Mouse (Mus musculus) intestine, embryonic 15.5 days (tissue): ENCODE measurements around the gene C1qb. TPM values are rescaled to one million over a fixed set of nuclear protein-coding genes. Genes with fewer than 3 reads are reported as not detected.
A peak's percentile ranks its signal among the peaks of the same experiment; 100 is the strongest.

ENCODE experiments used
- ATAC-seq: fragments of 200-750 bp; cut with Nextera tagmentation; 2 replicates; pipeline ENCODE4 v1.8.0; 2017; ENCODE audit warnings: moderate TSS enrichment, moderate library complexity
- H3K27ac ChIP-seq: fragments of 300-500 bp; sonication (generic); 2 replicates; pipeline ENCODE4 v1.5.1; 2015; ENCODE audit warnings: mild to moderate bottlenecking, inconsistent platforms
- H3K27me3 ChIP-seq: fragments of 300-500 bp; sonication (generic); replicated peaks from 2 replicates; pipeline ENCODE4 v1.6.1; 2015; ENCODE audit warnings: inconsistent platforms
- H3K36me3 ChIP-seq: fragments of 300-500 bp; sonication (generic); 2 replicates; pipeline ENCODE4 v1.6.1; 2015; ENCODE audit warnings: inconsistent platforms
- H3K4me1 ChIP-seq: fragments of 300-500 bp; sonication (generic); replicated peaks from 2 replicates; pipeline ENCODE4 v1.6.1; 2015; ENCODE audit warnings: inconsistent platforms
- H3K4me2 ChIP-seq: fragments of 300-500 bp; sonication (generic); replicated peaks from 2 replicates; pipeline ENCODE4 v1.6.1; 2015; ENCODE audit warnings: mild to moderate bottlenecking, inconsistent platforms
- H3K4me3 ChIP-seq: fragments of 300-500 bp; sonication (generic); replicated peaks from 2 replicates; pipeline ENCODE4 v1.5.1; 2015; ENCODE audit warnings: inconsistent platforms
- H3K9ac ChIP-seq: fragments of 300-500 bp; sonication (generic); 2 replicates; pipeline ENCODE4 v1.6.1; 2015; ENCODE audit warnings: inconsistent platforms
- H3K9me3 ChIP-seq: fragments of 300-500 bp; sonication (generic); 2 replicates; pipeline ENCODE4 v1.6.1; 2016; ENCODE audit warnings: inconsistent platforms
- WGBS: fragments of 180-500 bp; shearing (Covaris S2); methylation state at CpG from one replicate; pipeline ENCODE4 v1.1.7; 2015; 5-methylcytosine and 5-hydroxymethylcytosine counted together
- polyA plus RNA-seq: library from polyadenylated mRNA; unstranded; fragments of >200 nt; fragmentation: Nextera tagmentation; extraction: Ambion mirVana; gene quantifications from 2 replicates; pipeline ENCODE4 v1.2.1, GENCODE M21; 2015

Gene C1qb
- polyA plus RNA-seq, 1 experiment from 2014 or later: 67.2 TPM

GRCm38 (mm10) chr4:136892371-136892770 is 6.4 kb upstream of the C1qb start:
- Histone ChIP-seq H3K4me3 (no peak overlapping the region), H3K9ac (no peak overlapping the region), H3K9me3 (no peaks in the 10 kb centered on the region), H3K4me2 (no peak overlapping the region), H3K4me1 (no peaks in the 10 kb centered on the region; the same call in 1 of the 2 replicates), H3K27me3 (peaks cover 17% of the 10 kb centered on the region), H3K27ac (no peak overlapping the region), H3K36me3 (no peaks in the 10 kb centered on the region)
- WGBS: 45% methylated on average over 7 of the region's 7 CpGs
- ATAC-seq: no peak

GRCm38 (mm10) chr4:136891115-136891514 is 5.1 kb upstream of the C1qb start:
- Histone ChIP-seq H3K27me3 (peaks cover 7% of the 10 kb centered on the region), H3K4me1 (no peaks in the 10 kb centered on the region; the same call in 1 of the 2 replicates), H3K4me3 (no peak overlapping the region), H3K9ac (no peak overlapping the region), H3K9me3 (no peaks in the 10 kb centered on the region), H3K36me3 (no peaks in the 10 kb centered on the region), H3K27ac (no peak overlapping the region), H3K4me2 (no peak overlapping the region)
- WGBS: 85% methylated on average over 4 of the region's 4 CpGs
- no peak for ATAC-seq

GRCm38 (mm10) chr4:136889981-136890380 is 4.0 kb upstream of the C1qb start:
- no peaks in the 10 kb centered on the region for H3K9me3 ChIP-seq
- whole genome bisulfite sequencing: 81% methylated on average over 15 of the region's 15 CpGs
- peaks cover 7% of the 10 kb centered on the region for H3K27me3 ChIP-seq
- H3K4me1 ChIP-seq: no peaks in the 10 kb centered on the region
- ATAC-seq: no peak
- no peaks in the 10 kb centered on the region for H3K36me3 ChIP-seq
- no peak overlapping the region for H3K4me2 ChIP-seq
- no peak overlapping the region for H3K9ac ChIP-seq
- no peak overlapping the region for H3K27ac ChIP-seq
- no peak overlapping the region for H3K4me3 ChIP-seq

- Histone ChIP-seq H3K36me3 (no peaks in the 10 kb centered on the region), H3K4me3 (no peak overlapping the region), H3K9me3 (no peaks in the 10 kb centered on the region), H3K9ac (no peak overlapping the region), H3K27ac (no peak overlapping the region), H3K4me2 (no peak overlapping the region), H3K4me1 (no peaks in the 10 kb centered on the region), H3K27me3 (peaks cover 7% of the 10 kb centered on the region)
- ATAC-seq: no peak
- WGBS: 59% methylated on average over 5 of the region's 5 CpGs
Observed at GRCm38 (mm10) chr4:136887714-136888113, 1.7 kb upstream of the C1qb start.

- H3K4me3 ChIP-seq: no peak overlapping the region
- H3K27me3 ChIP-seq: no peaks in the 10 kb centered on the region
- no peak overlapping the region for H3K4me2 ChIP-seq
- H3K9ac ChIP-seq: no peak overlapping the region
- H3K27ac ChIP-seq: no peak overlapping the region
- no peaks in the 10 kb centered on the region for H3K4me1 ChIP-seq
- ATAC-seq: no peak
- no peaks in the 10 kb centered on the region for H3K36me3 ChIP-seq
- no peaks in the 10 kb centered on the region for H3K9me3 ChIP-seq
- 24% methylated on average over 5 of the region's 5 CpGs for WGBS
Observed at GRCm38 (mm10) chr4:136878601-136879000, 7.4 kb downstream of the C1qb start.

GRCm38 (mm10) chr4:136878171-136878570 is 7.8 kb downstream of the C1qb start:
- H3K4me1 ChIP-seq: no peaks in the 10 kb centered on the region
- no peaks in the 10 kb centered on the region for H3K27me3 ChIP-seq
- no peak overlapping the region for H3K4me3 ChIP-seq
- H3K9me3 ChIP-seq: no peaks in the 10 kb centered on the region
- ATAC-seq: peak; percentile 58; the same call in 1 of the 2 replicates
- no peak overlapping the region for H3K4me2 ChIP-seq
- no peaks in the 10 kb centered on the region for H3K36me3 ChIP-seq
- 52% methylated on average over 8 of the region's 8 CpGs for WGBS
- H3K27ac ChIP-seq: no peak overlapping the region
- H3K9ac ChIP-seq: no peak overlapping the region

GRCm38 (mm10) chr4:136876971-136877370 is 9.0 kb downstream of the C1qb start:
- Histone ChIP-seq H3K9me3 (no peaks in the 10 kb centered on the region), H3K4me3 (no peak overlapping the region), H3K27ac (no peak overlapping the region), H3K4me2 (no peak overlapping the region), H3K9ac (no peak overlapping the region), H3K36me3 (no peaks in the 10 kb centered on the region), H3K27me3 (no peaks in the 10 kb centered on the region), H3K4me1 (no peaks in the 10 kb centered on the region)
- 23% methylated on average over 7 of the region's 7 CpGs for WGBS
- peak; percentile 67 for ATAC-seq

- ATAC-seq: no peak
Observed at GRCm38 (mm10) chr4:136875012-136875411, 11.0 kb downstream of the C1qb start.

GRCm38 (mm10) chr4:136868371-136868770 is 17.6 kb downstream of the C1qb start:
- Histone ChIP-seq H3K9me3 (no peaks in the 10 kb centered on the region), H3K9ac (no peak overlapping the region), H3K27me3 (no peaks in the 10 kb centered on the region), H3K4me1 (peaks cover 11% of the 10 kb centered on the region), H3K4me2 (no peak overlapping the region), H3K4me3 (no peak overlapping the region), H3K36me3 (no peaks in the 10 kb centered on the region), H3K27ac (no peak overlapping the region)
- peak; percentile 71 for ATAC-seq
- 56% methylated on average over 6 of the region's 6 CpGs for WGBS

More at GRCm38 (mm10) chr4:136875012-136875411, 11.0 kb downstream of the C1qb start:
- Histone ChIP-seq H3K4me2 (no peak overlapping the region), H3K9me3 (no peaks in the 10 kb centered on the region), H3K27me3 (no peaks in the 10 kb centered on the region), H3K4me1 (no peaks in the 10 kb centered on the region), H3K9ac (no peak overlapping the region), H3K4me3 (no peak overlapping the region), H3K27ac (no peak overlapping the region), H3K36me3 (no peaks in the 10 kb centered on the region)
- WGBS: 82% methylated on average over 14 of the region's 14 CpGs

GRCm38 (mm10) chr4:136867690-136868345 is 18.2 kb downstream of the C1qb start:
- ATAC-seq: peak; percentile 62
- no peak overlapping the region for H3K4me3 ChIP-seq
- H3K4me2 ChIP-seq: peak overlapping the region; percentile 30; the same call in 1 of the 2 replicates

GRCm38 (mm10) chr4:136865531-136865930 is 20.5 kb downstream of the C1qb start:
- Histone ChIP-seq H3K9me3 (no peaks in the 10 kb centered on the region), H3K4me1 (peaks cover 22% of the 10 kb centered on the region), H3K4me2 (no peak overlapping the region), H3K36me3 (no peaks in the 10 kb centered on the region), H3K27me3 (0 out of 2 replicates have a peak, but pooled peaks cover 3% of the 10 kb centered on the region), H3K4me3 (no peak overlapping the region), H3K9ac (no peak overlapping the region), H3K27ac (no peak overlapping the region)
- ATAC-seq: no peak
- 60% methylated on average over 5 of the region's 5 CpGs for WGBS

More at GRCm38 (mm10) chr4:136867690-136868345, 18.2 kb downstream of the C1qb start:
- H3K27ac ChIP-seq: no peak overlapping the region
- WGBS: 11% methylated on average over 10 of the region's 12 CpGs
- no peaks in the 10 kb centered on the region for H3K36me3 ChIP-seq
- no peaks in the 10 kb centered on the region for H3K9me3 ChIP-seq
- peaks cover 15% of the 10 kb centered on the region for H3K4me1 ChIP-seq
- no peak overlapping the region for H3K9ac ChIP-seq
- no peaks in the 10 kb centered on the region for H3K27me3 ChIP-seq

GRCm38 (mm10) chr4:136864751-136865470 is 21.1 kb downstream of the C1qb start:
- no peaks in the 10 kb centered on the region for H3K36me3 ChIP-seq
- no peak overlapping the region for H3K27ac ChIP-seq
- no peak overlapping the region for H3K9ac ChIP-seq
- H3K27me3 ChIP-seq: 0 out of 2 replicates have a peak, but pooled peaks cover 3% of the 10 kb centered on the region
- H3K9me3 ChIP-seq: no peaks in the 10 kb centered on the region
- H3K4me2 ChIP-seq: no peak overlapping the region
- peaks cover 22% of the 10 kb centered on the region for H3K4me1 ChIP-seq
- WGBS: 18% methylated on average over 15 of the region's 15 CpGs
- ATAC-seq: no peak
- H3K4me3 ChIP-seq: no peak overlapping the region
